Mouse (Mus musculus) layer of hippocampus, postnatal 25 days (tissue): Measurements from ENCODE around the gene Tnks2. TPM values are rescaled to one million over a fixed set of nuclear protein-coding genes. Genes with fewer than 3 reads are reported as not detected.

ENCODE experiments used
- DNase-seq, 2 experiments: peaks; one replicate each; pipeline ENCODE4 v3.0.0; 2022; ENCODE audit warnings: mixed read lengths in 2 of 2, low spot score in 1 of 2; ENCODE audit errors: extremely low spot score in 1 of 2
- total RNA-seq, 2 experiments: library from RNA; stranded (reverse); gene quantifications; 2 replicates each; pipeline ENCODE4 v1.2.3; 2021

Gene Tnks2
- total RNA-seq, 2 experiments from 2014 or later, result 129 to 131 TPM

GRCm38 (mm10) chr19:36927800-36928361 lies 93.8 kb downstream of the Tnks2 start:
- DNase-seq, result no peak

GRCm38 (mm10) chr19:36929816-36930215 lies 95.8 kb downstream of the Tnks2 start:
- DNase-seq, result no peak

DNA sequence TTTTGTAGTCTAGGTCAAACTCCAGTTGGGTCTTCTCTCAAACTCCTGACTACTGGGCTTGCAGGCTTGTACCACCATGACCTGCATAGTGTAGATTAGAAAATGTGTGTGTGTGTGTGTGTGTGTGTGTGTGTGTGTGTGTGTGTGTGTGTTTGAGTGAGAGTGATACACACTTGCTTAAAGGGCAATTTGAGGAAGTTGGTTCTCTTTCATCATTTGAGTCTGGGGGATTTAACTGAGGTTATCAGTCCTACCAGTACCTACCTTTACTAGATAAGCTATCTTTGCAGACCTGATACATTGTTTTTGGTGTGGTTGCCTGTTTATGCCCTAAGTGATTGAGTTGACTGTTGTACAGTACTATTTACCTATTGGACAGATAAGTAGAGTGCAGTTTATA lies 98.1 kb downstream of the Tnks2 start:
- DNase-seq, result no peak

DNA sequence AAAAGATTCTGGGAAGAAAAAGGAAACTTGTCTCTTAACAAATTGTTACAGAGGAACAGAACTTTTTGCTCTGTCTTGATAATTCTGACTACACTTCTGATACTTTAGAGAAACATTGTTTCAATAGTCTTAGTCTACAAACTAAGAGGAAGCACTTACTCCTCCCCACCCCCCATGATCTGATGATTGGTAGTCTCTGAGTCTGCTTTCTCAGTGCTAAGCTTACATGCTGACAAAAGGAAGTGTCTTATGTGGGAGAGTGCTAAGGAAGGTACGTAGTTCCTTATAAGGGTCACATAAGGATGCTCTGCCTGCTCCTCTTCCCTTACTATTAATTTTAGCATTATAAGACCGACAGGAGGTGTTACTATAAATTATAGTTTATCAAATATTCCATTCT lies 98.6 kb downstream of the Tnks2 start:
- no peak for DNase-seq

- no peak for DNase-seq
These were observed 102.3 kb downstream of the Tnks2 start for GRCm38 (mm10) chr19:36936285-36936684.

- no peak for DNase-seq
These were observed 104.0 kb downstream of the Tnks2 start for GRCm38 (mm10) chr19:36938008-36938407.

GRCm38 (mm10) chr19:36940064-36940463 lies 106.0 kb downstream of the Tnks2 start:
- no peak for DNase-seq

Other genes with a start within 250 kb of the Tnks2 start
- 10 to 100 TPM; 47.4 to 55.9 TPM for gene Ppp1r3c, start 97.6 kb upstream of the Tnks2 start, total RNA-seq
- gene Fgfbp3, start 85.4 kb downstream of the Tnks2 start, total RNA-seq, result 1 to 10 TPM; 6.5 to 7.4 TPM
- 10 to 100 TPM; 21.2 to 22.4 TPM for gene Btaf1, start 91.8 kb downstream of the Tnks2 start, total RNA-seq